Mouse (Mus musculus): ENCODE data around the gene BC048671.

DNA sequence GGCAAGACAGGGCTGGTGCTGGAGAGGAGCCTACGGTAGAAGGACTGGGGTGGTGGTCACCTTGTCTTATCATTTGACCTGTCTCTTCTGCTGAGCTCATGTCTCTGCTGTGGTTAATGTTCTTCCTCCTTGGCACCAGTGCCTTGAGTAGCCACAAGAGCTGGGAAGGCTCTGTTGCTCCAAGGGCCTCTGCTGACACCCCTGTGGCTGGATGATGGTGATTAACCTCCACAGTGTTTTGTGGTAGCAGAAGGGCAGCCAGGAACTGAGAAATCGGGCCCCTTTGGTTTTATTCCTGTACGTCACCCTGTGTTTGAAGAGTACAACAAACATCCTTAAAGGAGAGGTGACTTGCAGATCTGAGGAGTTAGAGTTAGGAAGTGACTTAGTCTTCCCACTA is 33.2 kb downstream of the BC048671 start:
- TF ChIP-seq CTCF (IDR thresholded peaks at IDR 0.05; ENCODE audit: borderline replicate concordance, extremely low read depth, insufficient read depth, insufficient read length) (no peak), POLR2A (IDR thresholded peaks at IDR 0.05; ENCODE audit: borderline replicate concordance, extremely low read depth, insufficient read depth, insufficient read length, poor library complexity, severe bottlenecking) (no peak)

Data from brain, embryonic 14.5 days (tissue).